Mouse (Mus musculus): ENCODE data around the gene Olfr312. TPM values are rescaled to one million over a fixed set of nuclear protein-coding genes. Genes with fewer than 3 reads are reported as not detected.
"Not testable (repeated sequence)": the region's sequence is repeated elsewhere in the genome, so short reads cannot be mapped to it uniquely, and the experiment has no call there.

Gene Olfr312
- not detected in 2 replicates for polyA plus RNA-seq (2012; ENCODE audit: insufficient read depth, low replicate concordance)

GRCm38 (mm10) chr11:58828937-58829336 lies at the start of gene Olfr312:
TSS of gene Olfr312 (plus strand) at chr11:58829237.
- not testable (repeated sequence) for H3K4me1 ChIP-seq; H3K27me3 ChIP-seq (replicated peaks); H3K9me3 ChIP-seq; H3K36me3 ChIP-seq (replicated peaks; ENCODE audit: low read length); H3K4me3 ChIP-seq (replicated peaks)

DNA sequence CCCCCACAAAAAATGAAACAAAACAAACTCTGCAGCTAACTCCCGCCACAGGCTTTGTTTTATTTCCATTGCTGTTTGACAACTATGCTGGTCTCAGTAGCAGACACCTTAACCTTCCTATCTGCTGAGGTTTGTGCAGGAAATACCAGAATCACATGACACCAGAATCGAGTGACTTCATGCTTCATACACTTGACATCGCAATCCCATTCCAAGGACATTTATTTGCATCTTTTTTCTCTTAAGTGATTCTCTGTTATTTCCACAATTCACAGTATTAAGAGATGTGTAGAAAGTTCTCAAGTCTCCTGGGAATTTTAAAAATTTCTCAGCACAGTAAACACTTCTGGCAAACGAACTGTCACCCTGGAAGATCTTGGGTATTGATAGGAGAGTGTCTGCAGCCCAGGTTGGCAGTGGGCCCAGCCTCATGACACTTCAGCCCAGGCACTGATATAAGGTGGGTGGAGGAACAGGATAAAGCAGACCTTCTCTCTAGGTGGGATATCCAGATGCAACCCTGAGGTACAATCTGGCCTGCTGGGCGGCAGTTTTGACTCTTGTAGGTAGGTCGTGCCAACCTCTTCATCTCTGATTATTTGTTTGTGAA lies 46.5 kb upstream of the Olfr312 start, which contains the start of gene Olfr314:
TSS of gene Olfr314 (plus strand) at position 473 of the 610 bp plus-strand sequence.
- TF ChIP-seq FLI1 (IDR thresholded peaks at IDR 0.05; ENCODE audit: low read length): no peak
- Histone ChIP-seq H3K4me3 (replicated peaks) (no peak within 1 kb of the TSS), H3K27me3 (replicated peaks) (peaks cover 17% of the 10 kb centered on the region), H3K36me3 (replicated peaks; ENCODE audit: low read length) (no peaks in the 10 kb centered on the region), H3K9me3 (peaks cover 7% of the 10 kb centered on the region; the same call in 1 of the 2 replicates), H3K4me1 (no peaks in the 10 kb centered on the region; the same call in 1 of the 2 replicates)

DNA sequence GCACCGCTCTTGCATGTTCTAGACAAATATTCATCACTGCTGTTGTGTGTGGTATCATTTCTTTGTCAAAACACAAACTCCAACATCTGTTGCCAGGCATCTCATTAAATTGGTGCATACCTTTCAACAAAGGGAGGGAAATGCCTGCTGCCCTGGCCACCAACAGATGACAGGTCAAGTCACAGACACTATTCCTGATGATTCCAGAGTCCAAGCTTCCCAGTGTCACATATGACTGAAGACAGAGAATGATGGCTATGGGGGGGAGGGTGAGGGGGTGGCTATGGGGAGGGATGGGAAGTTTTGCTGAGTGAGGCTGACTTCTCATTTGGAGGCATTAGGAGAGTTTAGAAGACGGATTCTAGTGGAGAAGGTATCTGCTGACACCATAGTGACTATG lies 44.9 kb upstream of the Olfr312 start:
- no peaks in the 10 kb centered on the region for H3K4me1 ChIP-seq
- no peaks in the 10 kb centered on the region for H3K9me3 ChIP-seq
- TF ChIP-seq GATA1 (IDR thresholded peaks at IDR 0.05; ENCODE audit: borderline replicate concordance, low read length): no peak
- no peak for TF ChIP-seq FLI1 (IDR thresholded peaks at IDR 0.05; ENCODE audit: low read length)
- peaks cover 12% of the 10 kb centered on the region for H3K27me3 ChIP-seq (replicated peaks)
- no peak overlapping the region for H3K4me3 ChIP-seq (replicated peaks)
- H3K36me3 ChIP-seq (replicated peaks; ENCODE audit: low read length): no peaks in the 10 kb centered on the region

GRCm38 (mm10) chr11:58787651-58788050 lies 41.4 kb upstream of the Olfr312 start:
- Histone ChIP-seq H3K4me3 (replicated peaks) (no peak overlapping the region), H3K4me1 (peaks cover 5% of the 10 kb centered on the region; the same call in 1 of the 2 replicates), H3K36me3 (replicated peaks; ENCODE audit: low read length) (no peaks in the 10 kb centered on the region), H3K27me3 (replicated peaks) (peaks cover 15% of the 10 kb centered on the region), H3K9me3 (no peaks in the 10 kb centered on the region)
- TF ChIP-seq FLI1 (IDR thresholded peaks at IDR 0.05; ENCODE audit: low read length): no peak
- TF ChIP-seq GATA1 (IDR thresholded peaks at IDR 0.05; ENCODE audit: borderline replicate concordance, low read length): no peak

GRCm38 (mm10) chr11:58788346-58788745 lies 40.7 kb upstream of the Olfr312 start:
- Histone ChIP-seq H3K9me3 (no peaks in the 10 kb centered on the region), H3K36me3 (replicated peaks; ENCODE audit: low read length) (no peaks in the 10 kb centered on the region), H3K27me3 (replicated peaks) (peaks cover 13% of the 10 kb centered on the region), H3K4me3 (replicated peaks) (no peak overlapping the region), H3K4me1 (peaks cover 5% of the 10 kb centered on the region; the same call in 1 of the 2 replicates)
- no peak for TF ChIP-seq FLI1 (IDR thresholded peaks at IDR 0.05; ENCODE audit: low read length)
- no peak for TF ChIP-seq GATA1 (IDR thresholded peaks at IDR 0.05; ENCODE audit: borderline replicate concordance, low read length)

DNA sequence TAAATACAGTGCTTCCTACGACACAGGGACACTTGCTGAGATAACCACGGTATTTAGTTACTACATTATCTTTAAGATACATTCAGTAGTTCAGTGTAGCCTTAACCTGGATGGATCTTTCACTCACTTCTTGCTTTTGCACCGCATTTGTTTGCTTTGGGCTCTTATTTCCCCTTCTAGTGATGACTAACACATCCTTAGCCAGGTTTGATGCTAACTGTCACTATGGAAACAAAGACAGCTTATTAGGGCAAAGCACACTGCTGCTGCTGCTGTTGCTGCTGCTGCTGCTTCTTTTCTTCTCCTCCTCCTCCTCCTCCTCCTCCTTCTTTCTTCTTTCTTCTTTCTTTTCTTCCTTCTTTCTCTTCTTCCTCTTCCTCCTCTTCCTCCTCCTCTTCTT lies 39.5 kb upstream of the Olfr312 start:
- TF ChIP-seq FLI1 (IDR thresholded peaks at IDR 0.05; ENCODE audit: low read length): no peak
- no peak for TF ChIP-seq GATA1 (IDR thresholded peaks at IDR 0.05; ENCODE audit: borderline replicate concordance, low read length)
- H3K27me3 ChIP-seq (replicated peaks): peaks cover 13% of the 10 kb centered on the region
- H3K4me3 ChIP-seq (replicated peaks): no peak overlapping the region
- no peaks in the 10 kb centered on the region for H3K36me3 ChIP-seq (replicated peaks; ENCODE audit: low read length)
- no peaks in the 10 kb centered on the region for H3K9me3 ChIP-seq
- peaks cover 5% of the 10 kb centered on the region; the same call in 1 of the 2 replicates for H3K4me1 ChIP-seq

- Histone ChIP-seq H3K27me3 (replicated peaks) (peaks cover 13% of the 10 kb centered on the region), H3K4me3 (replicated peaks) (no peak overlapping the region), H3K36me3 (replicated peaks; ENCODE audit: low read length) (no peaks in the 10 kb centered on the region), H3K4me1 (peaks cover 5% of the 10 kb centered on the region; the same call in 1 of the 2 replicates), H3K9me3 (no peaks in the 10 kb centered on the region)
- TF ChIP-seq GATA1 (IDR thresholded peaks at IDR 0.05; ENCODE audit: borderline replicate concordance, low read length): no peak
- TF ChIP-seq FLI1 (IDR thresholded peaks at IDR 0.05; ENCODE audit: low read length): no peak
These were observed 39.0 kb upstream of the Olfr312 start for GRCm38 (mm10) chr11:58790053-58790452.

GRCm38 (mm10) chr11:58790646-58791045 lies 38.4 kb upstream of the Olfr312 start:
- TF ChIP-seq GATA1 (IDR thresholded peaks at IDR 0.05; ENCODE audit: borderline replicate concordance, low read length) (no peak), FLI1 (IDR thresholded peaks at IDR 0.05; ENCODE audit: low read length) (no peak)
- no peaks in the 10 kb centered on the region for H3K36me3 ChIP-seq (replicated peaks; ENCODE audit: low read length)

DNA sequence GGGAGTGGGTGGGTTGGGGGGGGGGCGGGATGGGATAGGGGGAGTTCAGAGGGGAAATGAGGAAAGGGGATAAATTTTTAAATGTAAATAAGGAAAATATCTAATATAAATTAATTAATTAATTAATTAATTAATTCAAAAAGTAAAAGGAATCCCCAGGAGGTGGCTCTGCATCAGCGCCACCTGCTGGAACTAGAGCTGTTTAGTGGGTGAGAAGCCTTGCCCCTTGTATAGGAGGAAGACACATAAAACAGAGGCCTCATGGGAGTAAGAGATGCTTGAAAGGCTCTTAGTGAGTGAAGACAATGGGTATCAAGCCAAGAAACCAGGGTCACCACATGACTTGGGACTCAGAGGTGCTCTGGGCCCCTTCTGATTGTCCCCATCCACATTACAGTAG lies 33.2 kb upstream of the Olfr312 start:
- TF ChIP-seq GATA1 (IDR thresholded peaks at IDR 0.05; ENCODE audit: borderline replicate concordance, low read length) (no peak), FLI1 (IDR thresholded peaks at IDR 0.05; ENCODE audit: low read length) (no peak)
- peaks cover 24% of the 10 kb centered on the region for H3K27me3 ChIP-seq (replicated peaks)
- no peaks in the 10 kb centered on the region for H3K36me3 ChIP-seq (replicated peaks; ENCODE audit: low read length)
- no peaks in the 10 kb centered on the region for H3K9me3 ChIP-seq
- no peak overlapping the region for H3K4me3 ChIP-seq (replicated peaks)
- peaks cover 6% of the 10 kb centered on the region; the same call in 1 of the 2 replicates for H3K4me1 ChIP-seq

More at GRCm38 (mm10) chr11:58790646-58791045, 38.4 kb upstream of the Olfr312 start:
- H3K9me3 ChIP-seq: no peaks in the 10 kb centered on the region
- H3K4me1 ChIP-seq: peaks cover 5% of the 10 kb centered on the region; the same call in 1 of the 2 replicates
- peak overlapping the region; percentile 8 for H3K4me3 ChIP-seq (replicated peaks)
- peaks cover 15% of the 10 kb centered on the region for H3K27me3 ChIP-seq (replicated peaks)

- H3K27me3 ChIP-seq (replicated peaks): peaks cover 24% of the 10 kb centered on the region
- no peak overlapping the region for H3K4me3 ChIP-seq (replicated peaks)
- H3K9me3 ChIP-seq: no peaks in the 10 kb centered on the region
- TF ChIP-seq GATA1 (IDR thresholded peaks at IDR 0.05; ENCODE audit: borderline replicate concordance, low read length) (no peak), FLI1 (IDR thresholded peaks at IDR 0.05; ENCODE audit: low read length) (no peak)
- no peaks in the 10 kb centered on the region for H3K36me3 ChIP-seq (replicated peaks; ENCODE audit: low read length)
- H3K4me1 ChIP-seq: peaks cover 10% of the 10 kb centered on the region
These were observed 32.2 kb upstream of the Olfr312 start for GRCm38 (mm10) chr11:58796850-58797249.

Measured in megakaryocyte, embryonic 14.5 days (primary cell).